Mouse (Mus musculus) left cerebral cortex, postnatal 10 days (tissue): ENCODE data around the gene Smndc1. TPM values are rescaled to one million over a fixed set of nuclear protein-coding genes. Genes with fewer than 3 reads are reported as not detected.

Source experiments
- total RNA-seq, 2 experiments: library from RNA; stranded (reverse); gene quantifications; 2 replicates each; pipeline ENCODE4 v1.2.3; 2021

The Smndc1 gene
- total RNA-seq, 2 experiments from 2014 or later: 32.3 to 38.3 TPM

Other genes with a start within 250 kb of the Smndc1 start
- 10 to 100 TPM; 57.0 to 57.9 TPM for gene Mxi1, start 80.1 kb downstream of the Smndc1 start, total RNA-seq
- not detected for gene Gm10197, start 18.8 kb downstream of the Smndc1 start, total RNA-seq
- gene Dusp5, start 138.5 kb upstream of the Smndc1 start, total RNA-seq: 1 to 10 TPM; 5.4 to 5.5 TPM
- 10 to 100 TPM; 53.6 to 63.8 TPM for gene Nutf2-ps1, start 198.5 kb upstream of the Smndc1 start, total RNA-seq
- 10 to 100 TPM; 33.9 to 36.3 TPM for gene Smc3, start 209.8 kb upstream of the Smndc1 start, total RNA-seq